ENCODE assay signal across 1 mouse cellular context in the genomic region with DNA sequence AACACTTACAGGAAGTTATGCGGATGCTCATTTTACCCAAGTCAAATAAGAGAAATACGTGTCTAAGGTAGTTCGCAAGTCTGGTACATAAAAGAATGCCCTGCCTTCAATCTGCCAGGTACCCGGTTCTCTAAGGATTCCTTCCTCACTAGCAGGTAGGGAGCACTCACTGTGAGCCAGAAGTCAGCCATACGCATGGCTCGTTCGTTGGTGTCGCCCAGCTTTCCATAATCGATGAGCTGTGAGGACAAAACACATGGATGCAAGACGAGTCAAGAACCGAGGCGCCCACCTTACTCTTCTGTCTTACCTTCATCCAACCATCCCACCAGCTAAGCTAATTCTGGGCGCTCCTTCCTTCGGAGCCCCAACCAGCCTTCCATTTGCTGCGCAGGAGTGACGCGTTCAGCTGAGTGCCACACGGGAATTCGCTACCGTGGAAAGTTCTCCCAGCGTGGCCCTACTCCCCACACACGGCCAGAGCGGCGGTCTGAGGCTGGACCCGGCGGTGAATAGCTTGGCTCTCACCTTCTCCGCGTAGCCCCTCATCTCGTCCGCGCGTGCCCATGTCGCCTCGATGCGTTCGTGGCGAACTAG.
TF ChIP-seq lines count a peak whose summit lies in the region.

No protein-coding gene starts in this region.

TF ChIP-seq in CH12.LX, 34 proteins besides CTCF, POLR2A, EP300 and RAD21 (continued from another document):
- TF ChIP-seq UBTF (IDR thresholded peaks at IDR 0.05; ENCODE audit: low read depth, low read length) (no peak), CHD1 (IDR thresholded peaks at IDR 0.05; ENCODE audit: low read depth, low read length) (no peak), MYC (IDR thresholded peaks at IDR 0.05; ENCODE audit: low read depth, low read length) (no peak), ZMIZ1 (IDR thresholded peaks at IDR 0.05; ENCODE audit: low read depth, low read length) (no peak), CHD2 (IDR thresholded peaks at IDR 0.05; ENCODE audit: low read length) (no peak), GABPA (IDR thresholded peaks at IDR 0.05; ENCODE audit: insufficient replicate concordance, low read depth, low read length) (no peak), TCF12 (IDR thresholded peaks at IDR 0.05; ENCODE audit: low read depth, low read length) (no peak), MXI1 (IDR thresholded peaks at IDR 0.05; ENCODE audit: low read depth, low read length) (no peak), NELFE (IDR thresholded peaks at IDR 0.05; ENCODE audit: low read depth, low read length) (no peak), USF2 (conservative IDR thresholded peaks at IDR 0.05; ENCODE audit: low read depth, low read length) (no peak), USF1 (IDR thresholded peaks at IDR 0.05; ENCODE audit: low read depth, low read length) (no peak), MAZ (IDR thresholded peaks at IDR 0.05; ENCODE audit: low read depth, low read length) (no peak), SMC3 (IDR thresholded peaks at IDR 0.05; ENCODE audit: low read depth, low read length) (no peak), ELF1 (IDR thresholded peaks at IDR 0.05; ENCODE audit: low read depth, low read length) (no peak), HCFC1 (IDR thresholded peaks at IDR 0.05; ENCODE audit: low read depth, low read length) (no peak), E2F4 (IDR thresholded peaks at IDR 0.05; ENCODE audit: insufficient replicate concordance, low read depth, low read length) (no peak), ETS1 (conservative IDR thresholded peaks at IDR 0.05; ENCODE audit: low read depth, low read length) (no peak), KAT2A (IDR thresholded peaks at IDR 0.05; ENCODE audit: insufficient replicate concordance, low read length) (no peak)
